Mouse (Mus musculus) ES-E14 (cell line): ENCODE data around the gene Fam193b.

Source experiments
- HCFC1 ChIP-seq: IDR thresholded peaks from 2 replicates; pipeline ENCODE4 v1.6.1; 2012; ENCODE audit warnings: low read length, inconsistent platforms, borderline replicate concordance; ENCODE audit not compliant: insufficient read depth
- MAFK ChIP-seq: IDR thresholded peaks from 2 replicates; pipeline ENCODE4 v1.6.1; 2014; ENCODE audit warnings: mild to moderate bottlenecking, low read depth, low read length, inconsistent platforms; ENCODE audit not compliant: insufficient read depth

DNA sequence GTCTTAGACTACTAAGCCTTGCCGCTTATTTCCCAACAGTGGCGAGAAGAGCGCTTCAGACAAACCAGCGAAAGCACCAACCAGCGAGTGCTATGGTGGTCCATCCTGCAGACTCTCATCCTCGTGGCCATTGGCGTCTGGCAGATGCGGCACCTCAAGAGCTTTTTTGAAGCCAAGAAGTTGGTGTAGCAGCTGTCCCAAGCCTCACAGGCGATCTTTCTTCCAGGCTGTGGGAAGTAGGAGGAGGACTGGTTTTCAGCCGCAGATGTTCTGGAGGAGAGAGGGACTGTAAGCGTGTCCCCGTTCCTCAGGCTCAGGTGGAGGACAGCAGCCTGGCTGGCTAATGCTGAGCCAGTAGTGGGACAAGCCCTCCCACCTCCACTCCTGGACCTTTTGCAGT, 25.9 kb upstream of the Fam193b start:
- TF ChIP-seq MAFK (no peak), HCFC1 (no peak)
